Mouse (Mus musculus) intestine, embryonic 14.5 days (tissue): Measurements from ENCODE around the gene AU022252. TPM values are rescaled to one million over a fixed set of nuclear protein-coding genes. Genes with fewer than 3 reads are reported as not detected.

Experiments
- ATAC-seq: fragments of 200-750 bp; cut with Nextera tagmentation; replicated peaks from 2 replicates; pipeline ENCODE4 v1.8.0; 2017; ENCODE audit warnings: low read depth, moderate number of reproducible peaks, moderate TSS enrichment, moderate library complexity; ENCODE audit not compliant: low FRiP score, low TSS enrichment
- DNase-seq: peaks from one replicate; pipeline ENCODE4 v3.0.0-alpha.2; 2018; ENCODE audit warnings: low spot score
- H3K27ac ChIP-seq: fragments of 300-500 bp; sonication (generic); 2 replicates; pipeline ENCODE4 v1.5.1; 2014; ENCODE audit warnings: low read depth, mild to moderate bottlenecking, control low read depth
- H3K27me3 ChIP-seq: fragments of 300-500 bp; sonication (generic); replicated peaks from 2 replicates; pipeline ENCODE4 v1.6.1; 2014; ENCODE audit warnings: low read length, control low read depth; ENCODE audit not compliant: control insufficient read depth, insufficient read depth
- H3K36me3 ChIP-seq: fragments of 300-500 bp; sonication (generic); 2 replicates; pipeline ENCODE4 v1.6.1; 2014; ENCODE audit warnings: low read length, control low read depth; ENCODE audit not compliant: control insufficient read depth, insufficient read depth
- H3K4me1 ChIP-seq: fragments of 300-500 bp; sonication (generic); replicated peaks from 2 replicates; pipeline ENCODE4 v1.6.1; 2014; ENCODE audit warnings: low read length, control low read depth, mixed read lengths; ENCODE audit not compliant: control insufficient read depth, insufficient read depth
- H3K4me2 ChIP-seq: fragments of 300-500 bp; sonication (generic); 2 replicates; pipeline ENCODE4 v1.6.1; 2014; ENCODE audit warnings: low read length
- H3K4me3 ChIP-seq: fragments of 300-500 bp; sonication (generic); 2 replicates; pipeline ENCODE4 v1.5.1; 2014; ENCODE audit warnings: low read depth, low read length, control low read depth, mixed read lengths
- H3K9ac ChIP-seq: fragments of 300-500 bp; sonication (generic); 2 replicates; pipeline ENCODE4 v1.6.1; 2014; ENCODE audit warnings: mild to moderate bottlenecking, low read length
- H3K9me3 ChIP-seq: fragments of 300-500 bp; sonication (generic); 2 replicates; pipeline ENCODE4 v1.6.1; 2016; ENCODE audit warnings: low read length, control low read depth; ENCODE audit not compliant: control insufficient read depth
- WGBS: fragments of 180-500 bp; shearing (Covaris S2); extraction: QIAGEN DNeasy Blood & Tissue Kit; methylation state at CpG from one replicate; pipeline ENCODE4 v1.1.7; 2014; 5-methylcytosine and 5-hydroxymethylcytosine counted together
- polyA plus RNA-seq: library from polyadenylated mRNA; unstranded; fragments of >200 nt; fragmentation: Nextera tagmentation; extraction: Ambion mirVana; gene quantifications from 2 replicates; pipeline ENCODE4 v1.2.1, GENCODE M21; 2014

Gene AU022252
- polyA plus RNA-seq, 1 experiment from 2014 or later: 27.0 TPM

DNA sequence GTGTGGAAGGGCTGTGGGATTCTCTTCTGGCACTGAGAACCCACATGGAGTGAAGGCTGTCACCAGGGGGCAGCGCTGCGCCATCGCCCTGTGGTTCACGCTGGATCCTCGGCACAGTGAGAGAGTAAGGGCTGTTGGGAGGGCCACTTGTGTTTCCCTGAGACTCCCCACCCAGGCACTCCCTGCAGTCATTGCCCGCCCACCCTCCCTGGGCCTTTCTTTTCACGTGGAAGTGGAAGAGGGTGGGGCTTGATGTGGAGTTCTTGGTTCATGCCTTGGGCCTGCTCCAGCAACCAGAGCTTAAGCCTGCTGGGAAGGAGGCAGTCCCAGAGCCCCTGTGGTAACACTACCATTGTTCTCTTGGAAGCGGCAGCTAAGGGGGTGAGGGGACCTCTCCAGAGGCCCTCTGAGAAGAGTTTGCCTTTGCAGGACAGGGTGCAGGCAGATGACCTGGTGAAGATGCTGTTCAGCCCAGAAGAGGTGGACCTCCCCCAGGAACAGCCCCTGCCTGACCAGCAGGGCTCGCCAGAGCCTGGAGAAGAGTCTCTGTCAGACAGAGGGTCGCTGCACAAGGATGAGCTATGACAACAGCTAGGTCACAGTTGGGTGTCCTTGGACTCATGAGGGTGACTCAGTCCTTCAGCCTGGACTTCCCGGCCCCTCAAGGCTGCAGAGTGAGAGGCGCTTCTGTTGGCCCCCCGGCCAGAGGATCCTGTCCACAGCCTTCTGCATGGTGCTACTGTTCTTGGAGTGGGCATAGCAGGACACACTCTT, 15.1 kb upstream of the AU022252 start:
- Histone ChIP-seq H3K4me1 (no peaks in the 10 kb centered on the region; the same call in 1 of the 2 replicates), H3K27ac (no peak overlapping the region)
- WGBS: 34% methylated on average over 13 of the region's 13 CpGs

DNA sequence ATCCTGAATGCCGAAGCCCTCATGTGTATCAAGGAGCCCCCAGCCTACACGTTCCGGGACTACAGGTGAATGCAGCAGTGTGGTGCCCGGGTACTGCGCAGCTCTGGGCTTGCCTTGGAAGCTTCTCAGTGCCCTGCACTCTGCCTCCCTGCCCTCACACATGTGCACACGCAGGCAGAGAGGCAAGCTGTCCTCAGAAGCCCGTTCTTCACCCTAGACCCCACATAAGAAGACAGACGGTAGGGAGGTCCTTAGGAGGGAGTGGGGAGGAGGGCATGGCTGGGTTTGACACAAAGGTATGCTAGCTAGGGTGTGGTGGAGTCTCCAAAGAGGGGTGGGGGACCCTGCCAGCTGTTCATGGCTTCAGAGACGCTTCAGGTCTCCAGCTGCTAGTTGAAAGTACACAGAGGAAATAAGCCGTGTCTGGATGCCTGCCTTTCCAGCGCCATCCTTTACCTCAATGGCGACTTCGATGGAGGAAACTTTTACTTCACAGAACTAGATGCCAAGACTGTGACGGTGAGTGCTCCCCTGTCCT, 14.2 kb upstream of the AU022252 start:
- 78% methylated on average over 14 of the region's 14 CpGs for WGBS
- DNase-seq (no peak), ATAC-seq (no peak)
- Histone ChIP-seq H3K9me3 (no peaks in the 10 kb centered on the region), H3K27me3 (no peaks in the 10 kb centered on the region), H3K4me1 (no peaks in the 10 kb centered on the region), H3K4me3 (no peak overlapping the region), H3K27ac (no peak overlapping the region), H3K36me3 (peaks cover 54% of the 10 kb centered on the region), H3K4me2 (no peak overlapping the region), H3K9ac (no peak overlapping the region)

More for the DNA sequence above, 15.1 kb upstream of the AU022252 start:
- DNase-seq (peak; percentile 81), ATAC-seq (0 out of 2 replicates have a peak, but pooled peaks have one; percentile 20)
- Histone ChIP-seq H3K36me3 (peaks cover 51% of the 10 kb centered on the region), H3K4me3 (no peak overlapping the region), H3K4me2 (no peak overlapping the region), H3K9me3 (no peaks in the 10 kb centered on the region), H3K9ac (no peak overlapping the region), H3K27me3 (no peaks in the 10 kb centered on the region)

DNA sequence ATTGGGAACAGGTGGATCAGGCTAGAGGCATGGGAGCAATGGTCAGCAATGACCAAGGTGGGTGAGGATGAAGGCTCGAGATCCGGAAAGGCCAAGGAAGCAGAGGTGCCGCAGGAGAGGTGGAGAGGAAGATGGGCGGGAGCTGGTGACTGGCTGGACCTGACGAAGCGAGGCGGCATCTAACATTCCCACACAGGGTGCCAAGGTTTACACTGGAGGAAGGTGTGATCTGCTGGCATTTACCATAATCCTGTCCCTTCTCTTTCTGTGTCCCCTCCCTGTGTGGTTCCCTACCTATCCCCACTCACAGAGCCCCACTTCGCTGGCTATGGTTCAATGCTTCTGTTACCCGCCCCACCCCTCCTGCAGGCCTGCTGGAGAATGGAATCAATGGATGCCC, 13.4 kb upstream of the AU022252 start:
- H3K36me3 ChIP-seq: peaks cover 62% of the 10 kb centered on the region
- H3K9ac ChIP-seq: no peak overlapping the region
- no peaks in the 10 kb centered on the region for H3K9me3 ChIP-seq
- no peak overlapping the region for H3K4me2 ChIP-seq
- no peak overlapping the region for H3K27ac ChIP-seq
- H3K4me3 ChIP-seq: no peak overlapping the region
- no peaks in the 10 kb centered on the region for H3K27me3 ChIP-seq
- ATAC-seq: no peak
- no peak for DNase-seq
- WGBS: 85% methylated on average over 9 of the region's 9 CpGs
- no peaks in the 10 kb centered on the region for H3K4me1 ChIP-seq

DNA sequence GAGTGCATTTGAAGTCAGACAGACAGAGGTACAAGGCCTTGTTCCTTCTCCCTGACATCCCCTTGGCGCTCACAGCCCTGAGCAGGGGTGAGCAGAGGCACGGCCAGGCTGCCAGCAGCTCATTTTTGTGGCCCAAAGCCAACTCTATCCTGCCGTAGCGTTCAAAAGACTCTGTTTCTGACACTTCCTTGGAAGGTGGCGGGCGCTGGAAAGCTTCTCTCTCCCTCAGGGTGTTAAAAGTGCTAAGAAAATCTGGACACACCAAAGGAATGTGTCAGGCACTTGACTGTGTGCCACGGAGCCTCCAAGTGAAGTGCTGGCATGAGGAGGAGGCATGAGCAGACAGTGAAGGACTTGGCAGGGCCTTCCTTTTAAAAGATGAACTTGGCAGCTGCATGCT, 13.0 kb upstream of the AU022252 start:
- Histone ChIP-seq H3K27ac (no peak overlapping the region), H3K36me3 (peaks cover 66% of the 10 kb centered on the region), H3K27me3 (no peaks in the 10 kb centered on the region), H3K4me2 (no peak overlapping the region), H3K9me3 (no peaks in the 10 kb centered on the region), H3K4me3 (no peak overlapping the region), H3K4me1 (no peaks in the 10 kb centered on the region), H3K9ac (no peak overlapping the region)
- ATAC-seq: no peak
- WGBS: 75% methylated on average over 7 of the region's 7 CpGs
- DNase-seq: no peak

DNA sequence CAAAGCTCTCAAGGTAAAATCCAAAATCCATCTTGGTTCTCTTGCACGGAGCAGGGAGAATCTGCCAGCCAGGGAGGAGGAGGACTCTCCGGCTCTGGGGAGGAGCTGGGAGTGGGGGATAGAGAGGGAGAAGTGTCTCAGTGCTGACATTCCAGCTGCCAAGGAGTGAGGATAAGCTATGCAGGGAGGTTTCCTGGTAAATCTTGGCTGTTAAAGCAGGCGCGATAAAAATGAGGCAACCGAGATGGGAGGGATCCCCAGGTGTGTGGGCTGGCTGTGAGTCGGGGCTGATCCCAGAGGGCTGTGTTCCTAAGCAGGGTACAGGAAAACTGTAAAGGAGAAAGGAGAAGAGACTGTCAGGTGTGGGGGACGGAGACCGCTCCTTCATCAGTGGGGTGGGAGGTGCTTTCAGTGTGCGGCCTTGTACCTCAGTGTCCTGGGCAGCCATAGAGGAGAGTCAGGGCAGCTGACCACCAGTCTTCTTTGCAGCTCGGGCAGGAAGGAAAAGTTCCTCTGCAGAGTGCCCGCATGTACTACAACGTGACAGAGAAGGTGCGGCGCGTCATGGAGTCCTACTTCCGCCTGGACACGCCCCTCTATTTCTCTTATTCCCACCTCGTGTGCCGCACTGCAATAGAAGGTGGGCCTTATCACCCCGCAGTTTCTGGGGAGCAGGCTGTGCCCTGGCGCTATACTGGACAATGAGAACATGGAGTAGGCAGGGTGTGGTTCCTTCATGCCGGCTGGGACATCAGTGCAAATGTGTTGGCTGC, 12.1 kb upstream of the AU022252 start:
- no peaks in the 10 kb centered on the region for H3K27me3 ChIP-seq
- DNase-seq (no peak), ATAC-seq (no peak)
- peaks cover 66% of the 10 kb centered on the region for H3K36me3 ChIP-seq
- H3K4me3 ChIP-seq: no peak overlapping the region
- no peak overlapping the region for H3K4me2 ChIP-seq
- H3K9ac ChIP-seq: no peak overlapping the region
- H3K9me3 ChIP-seq: no peaks in the 10 kb centered on the region
- 78% methylated on average over 22 of the region's 22 CpGs for WGBS
- H3K4me1 ChIP-seq: no peaks in the 10 kb centered on the region
- no peak overlapping the region for H3K27ac ChIP-seq

DNA sequence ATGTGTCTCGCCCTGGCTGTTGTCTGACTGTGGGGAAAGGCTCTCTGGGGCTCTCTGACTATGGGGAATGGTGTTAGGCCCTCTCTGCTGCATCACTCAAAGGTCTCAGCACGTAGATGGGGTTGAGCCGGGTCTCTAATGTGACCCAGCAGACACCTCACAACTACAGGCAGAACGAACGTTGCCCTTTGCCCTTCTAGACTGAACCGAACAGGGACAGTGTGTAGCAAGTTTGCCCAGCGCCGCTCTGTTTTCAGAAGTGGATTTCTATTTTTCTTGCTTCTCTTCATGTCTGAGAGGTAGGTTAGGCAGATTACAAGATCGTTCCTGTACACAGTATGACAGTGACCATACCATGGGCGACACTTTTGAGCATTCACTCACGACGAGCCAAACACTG, 10.1 kb upstream of the AU022252 start:
- ATAC-seq (no peak), DNase-seq (no peak)
- 92% methylated on average over 12 of the region's 12 CpGs for WGBS
- Histone ChIP-seq H3K4me2 (no peak overlapping the region), H3K36me3 (peaks cover 57% of the 10 kb centered on the region), H3K4me1 (no peaks in the 10 kb centered on the region), H3K9ac (no peak overlapping the region), H3K27ac (no peak overlapping the region), H3K4me3 (no peak overlapping the region), H3K27me3 (no peaks in the 10 kb centered on the region), H3K9me3 (no peaks in the 10 kb centered on the region)

DNA sequence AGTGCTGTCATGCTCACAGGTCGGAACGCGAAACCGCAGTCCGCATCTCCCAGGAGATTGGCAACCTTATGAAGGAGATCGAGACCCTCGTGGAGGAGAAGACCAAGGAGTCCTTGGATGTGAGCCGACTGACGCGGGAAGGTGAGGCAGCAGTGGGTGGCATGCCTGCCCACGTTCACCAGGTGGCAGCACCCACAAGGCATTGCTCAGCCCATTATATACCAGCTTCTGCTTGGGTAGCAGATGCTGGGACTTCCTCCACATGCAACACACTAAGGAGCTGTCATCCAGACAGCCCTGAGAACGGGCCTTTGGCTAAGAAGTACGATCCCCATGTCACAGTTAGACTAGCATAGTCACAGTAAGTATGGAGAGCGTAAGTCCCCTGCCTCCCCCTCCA, 9.2 kb upstream of the AU022252 start:
- no peak overlapping the region for H3K27ac ChIP-seq
- no peak for DNase-seq
- H3K4me2 ChIP-seq: no peak overlapping the region
- H3K4me3 ChIP-seq: no peak overlapping the region
- H3K9me3 ChIP-seq: no peaks in the 10 kb centered on the region
- H3K27me3 ChIP-seq: no peaks in the 10 kb centered on the region
- H3K36me3 ChIP-seq: peaks cover 61% of the 10 kb centered on the region
- H3K4me1 ChIP-seq: no peaks in the 10 kb centered on the region
- ATAC-seq: no peak
- WGBS: 87% methylated on average over 14 of the region's 14 CpGs
- H3K9ac ChIP-seq: no peak overlapping the region

DNA sequence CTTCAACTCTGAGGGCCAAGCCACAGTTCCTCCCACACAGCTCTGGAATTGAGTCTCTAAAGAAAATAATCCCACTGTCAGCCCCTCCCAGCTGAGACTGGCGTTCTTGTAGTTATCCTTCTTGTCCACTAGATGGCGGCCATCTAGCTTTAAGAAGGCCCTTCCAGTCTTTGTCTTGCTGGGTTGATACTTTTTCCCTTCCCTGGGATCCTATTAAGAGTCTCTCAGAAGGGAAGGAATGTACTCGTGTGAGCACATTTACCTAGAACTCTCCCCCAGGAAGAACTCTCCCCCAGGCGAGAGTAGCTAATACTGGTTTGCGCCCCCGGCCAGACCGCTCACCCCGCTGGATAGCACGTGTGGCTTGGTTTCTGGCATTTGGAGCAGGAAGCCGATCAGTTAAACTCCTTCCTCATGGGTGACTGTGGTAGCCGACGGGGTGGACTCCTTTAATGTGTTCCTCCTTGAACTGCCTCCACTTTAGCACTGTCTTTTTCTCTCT, 6.7 kb upstream of the AU022252 start:
- WGBS: 42% methylated on average over 12 of the region's 12 CpGs
- Histone ChIP-seq H3K9ac (no peak overlapping the region), H3K27me3 (no peaks in the 10 kb centered on the region), H3K4me3 (no peak overlapping the region), H3K4me1 (peaks cover 6% of the 10 kb centered on the region; the same call in 1 of the 2 replicates), H3K9me3 (no peaks in the 10 kb centered on the region), H3K4me2 (no peak overlapping the region), H3K27ac (peak overlapping the region; percentile 22; the same call in 1 of the 2 replicates), H3K36me3 (peaks cover 49% of the 10 kb centered on the region)
- DNase-seq (peak; percentile 71), ATAC-seq (peak; percentile 44)
